Mouse (Mus musculus): ENCODE data around the gene Cckbr.
"Not testable (repeated sequence)": the region's sequence is repeated elsewhere in the genome, so short reads cannot be mapped to it uniquely, and the experiment has no call there.

The Cckbr gene

GRCm38 (mm10) chr7:105434798-105435197 lies 9.3 kb downstream of the Cckbr start:
- in situ Hi-C loops (cut with MboI, MseI): no loop called here

GRCm38 (mm10) chr7:105437979-105438772 lies 12.6 kb downstream of the Cckbr start:
- in situ Hi-C loops (cut with MboI, MseI): no loop called here

GRCm38 (mm10) chr7:105441426-105441825 lies 15.9 kb downstream of the Cckbr start:
- in situ Hi-C loops (cut with MboI, MseI): no loop called here

GRCm38 (mm10) chr7:105445076-105445475 lies 19.5 kb downstream of the Cckbr start:
- in situ Hi-C loops (cut with MboI, MseI): no loop called here

- in situ Hi-C loops (cut with MboI, MseI): not testable (repeated sequence)
Measured at GRCm38 (mm10) chr7:105453345-105453744, 27.8 kb downstream of the Cckbr start.

- in situ Hi-C loops (cut with MboI, MseI): no loop called here
Measured at GRCm38 (mm10) chr7:105458546-105458945, 33.0 kb downstream of the Cckbr start.

- in situ Hi-C loops (cut with MboI, MseI): not testable (repeated sequence)
Measured at GRCm38 (mm10) chr7:105465505-105465904, 40.0 kb downstream of the Cckbr start.

- in situ Hi-C loops (cut with MboI, MseI): no loop called here
Measured at GRCm38 (mm10) chr7:105472607-105473006, 47.1 kb downstream of the Cckbr start.

- in situ Hi-C loops (cut with MboI, MseI): no loop called here
Measured at GRCm38 (mm10) chr7:105474771-105475315, 49.3 kb downstream of the Cckbr start.

- in situ Hi-C loops (cut with MboI, MseI): no loop called here
Measured at GRCm38 (mm10) chr7:105475396-105475949, 49.9 kb downstream of the Cckbr start.

GRCm38 (mm10) chr7:105476683-105477432 lies 51.3 kb downstream of the Cckbr start:
- in situ Hi-C loops (cut with MboI, MseI): no loop called here

GRCm38 (mm10) chr7:105477433-105477700 lies 51.8 kb downstream of the Cckbr start:
- in situ Hi-C loops (cut with MboI, MseI): no loop called here

- in situ Hi-C loops (cut with MboI, MseI): no loop called here
Measured at GRCm38 (mm10) chr7:105477841-105478240, 52.3 kb downstream of the Cckbr start.

GRCm38 (mm10) chr7:105478344-105478743 lies 52.8 kb downstream of the Cckbr start:
- in situ Hi-C loops (cut with MboI, MseI): no loop called here

GRCm38 (mm10) chr7:105479232-105479631 lies 53.7 kb downstream of the Cckbr start:
- in situ Hi-C loops (cut with MboI, MseI): no loop called here

GRCm38 (mm10) chr7:105480081-105480480 lies 54.5 kb downstream of the Cckbr start:
- in situ Hi-C loops (cut with MboI, MseI): no loop called here

- in situ Hi-C loops (cut with MboI, MseI): no loop called here
Measured at GRCm38 (mm10) chr7:105480561-105481504, 55.3 kb downstream of the Cckbr start.

- in situ Hi-C loops (cut with MboI, MseI): no loop called here
Measured at GRCm38 (mm10) chr7:105481505-105482411, 56.2 kb downstream of the Cckbr start, which contains the start of gene Cavin3. Gene Cavin3, minus strand, starts transcription at chr7:105482300.

- in situ Hi-C loops (cut with MboI, MseI): no loop called here
Measured at GRCm38 (mm10) chr7:105482426-105482825, 56.9 kb downstream of the Cckbr start.

GRCm38 (mm10) chr7:105485029-105485428 lies 59.5 kb downstream of the Cckbr start:
- in situ Hi-C loops (cut with MboI, MseI): no loop called here
